Mouse (Mus musculus): ENCODE results near the gene Rala.
A peak's percentile ranks its signal among the peaks of the same experiment; 100 is the strongest.

- peak; percentile 62 for TF ChIP-seq CTCF (IDR thresholded peaks at IDR 0.05; ENCODE audit: low read depth)
- TF ChIP-seq EP300 (IDR thresholded peaks at IDR 0.05; ENCODE audit: low read depth) = no peak
Measured at GRCm38 (mm10) chr13:17838484-17838851, 105.6 kb downstream of the Rala start.

Data from liver, embryonic 14.5 days (tissue).